Mouse (Mus musculus): Measurements from ENCODE around the gene Itga1. TPM values are rescaled to one million over a fixed set of nuclear protein-coding genes. Genes with fewer than 3 reads are reported as not detected.

Itga1 gene
- polyA plus RNA-seq, 1 experiment from 2014 or later, result 32.2 TPM

GRCm38 (mm10) chr13:114924785-114925184, 177.0 kb downstream of the Itga1 start:
- Histone ChIP-seq H3K4me2 (replicated peaks; ENCODE audit: low read depth, low read length) (no peak overlapping the region), H3K27me3 (ENCODE audit: insufficient read depth, low read length) (no peaks in the 10 kb centered on the region), H3K9me3 (ENCODE audit: low read length) (no peaks in the 10 kb centered on the region), H3K27ac (ENCODE audit: low read length) (no peak overlapping the region), H3K9ac (replicated peaks; ENCODE audit: low read length) (no peak overlapping the region), H3K4me1 (ENCODE audit: insufficient read depth, low read length) (no peaks in the 10 kb centered on the region), H3K4me3 (ENCODE audit: low read length) (no peak overlapping the region), H3K36me3 (ENCODE audit: insufficient read depth, low read length) (no peaks in the 10 kb centered on the region)
- WGBS, result 54% methylated on average over 1 of the region's 1 CpGs
- no peak for ATAC-seq (ENCODE audit: low FRiP score, low TSS enrichment)

DNA sequence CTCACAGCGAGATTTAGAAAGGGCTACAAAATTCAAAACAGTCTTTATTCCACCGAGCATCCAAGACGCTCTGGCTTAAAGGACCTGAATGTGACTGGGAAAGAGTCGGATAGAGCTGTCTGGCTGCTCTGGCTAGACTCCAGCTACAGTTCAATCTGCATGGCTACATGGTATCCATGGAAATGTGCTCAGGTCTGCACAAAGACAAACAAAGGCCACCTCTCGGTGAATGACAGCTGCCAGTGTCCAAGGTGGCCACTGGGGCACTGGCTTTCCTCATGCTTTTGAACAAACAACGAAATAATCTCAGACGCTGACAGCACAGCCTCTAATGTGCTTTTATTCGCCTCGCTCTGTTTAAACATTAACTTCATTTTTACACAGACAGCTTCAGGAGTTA, 178.4 kb downstream of the Itga1 start:
- Histone ChIP-seq H3K4me2 (replicated peaks; ENCODE audit: low read depth, low read length) (no peak overlapping the region), H3K27ac (ENCODE audit: low read length) (no peak overlapping the region), H3K27me3 (ENCODE audit: insufficient read depth, low read length) (no peaks in the 10 kb centered on the region), H3K36me3 (ENCODE audit: insufficient read depth, low read length) (no peaks in the 10 kb centered on the region), H3K4me3 (ENCODE audit: low read length) (no peak overlapping the region), H3K9ac (replicated peaks; ENCODE audit: low read length) (no peak overlapping the region), H3K4me1 (ENCODE audit: insufficient read depth, low read length) (no peaks in the 10 kb centered on the region), H3K9me3 (ENCODE audit: low read length) (no peaks in the 10 kb centered on the region)
- WGBS, result 61% methylated on average over 9 of the region's 9 CpGs
- ATAC-seq (ENCODE audit: low FRiP score, low TSS enrichment), result peak; percentile 49; the same call in 1 of the 2 replicates

DNA sequence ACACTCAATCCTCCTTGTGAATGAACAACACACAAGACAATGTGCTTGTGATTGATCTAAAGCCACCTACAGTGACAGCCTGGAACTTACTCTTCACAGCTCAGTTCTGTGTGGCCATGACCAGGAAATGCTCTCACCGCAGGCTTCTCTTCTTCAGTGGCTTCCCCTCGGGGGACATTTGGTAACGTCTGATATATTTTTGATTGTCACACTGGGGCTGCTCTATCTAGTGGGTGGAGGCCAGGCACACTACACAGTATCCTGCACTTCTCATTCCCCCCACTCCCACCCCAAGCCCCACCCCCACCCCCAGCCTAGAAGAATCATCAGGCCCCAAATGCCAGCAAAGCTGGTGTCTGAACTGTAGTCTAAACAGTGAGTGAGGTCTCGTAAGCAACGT, 186.0 kb downstream of the Itga1 start:
- H3K9ac ChIP-seq (replicated peaks; ENCODE audit: low read length), result no peak overlapping the region
- WGBS, result 72% methylated on average over 5 of the region's 5 CpGs
- no peak overlapping the region for H3K27ac ChIP-seq (ENCODE audit: low read length)
- no peaks in the 10 kb centered on the region for H3K9me3 ChIP-seq (ENCODE audit: low read length)
- H3K4me3 ChIP-seq (ENCODE audit: low read length), result no peak overlapping the region
- H3K36me3 ChIP-seq (ENCODE audit: insufficient read depth, low read length), result no peaks in the 10 kb centered on the region
- H3K27me3 ChIP-seq (ENCODE audit: insufficient read depth, low read length), result no peaks in the 10 kb centered on the region
- no peak overlapping the region for H3K4me2 ChIP-seq (replicated peaks; ENCODE audit: low read depth, low read length)
- ATAC-seq (ENCODE audit: low FRiP score, low TSS enrichment), result no peak
- H3K4me1 ChIP-seq (ENCODE audit: insufficient read depth, low read length), result no peaks in the 10 kb centered on the region

- Histone ChIP-seq H3K4me2 (replicated peaks; ENCODE audit: low read depth, low read length) (no peak overlapping the region), H3K27me3 (ENCODE audit: insufficient read depth, low read length) (no peaks in the 10 kb centered on the region), H3K27ac (ENCODE audit: low read length) (no peak overlapping the region), H3K9ac (replicated peaks; ENCODE audit: low read length) (no peak overlapping the region), H3K4me1 (ENCODE audit: insufficient read depth, low read length) (no peaks in the 10 kb centered on the region), H3K9me3 (ENCODE audit: low read length) (no peaks in the 10 kb centered on the region), H3K4me3 (ENCODE audit: low read length) (no peak overlapping the region), H3K36me3 (ENCODE audit: insufficient read depth, low read length) (no peaks in the 10 kb centered on the region)
- 62% methylated on average over 4 of the region's 4 CpGs for WGBS
- no peak for ATAC-seq (ENCODE audit: low FRiP score, low TSS enrichment)
These were observed 186.8 kb downstream of the Itga1 start for GRCm38 (mm10) chr13:114914963-114915362.

DNA sequence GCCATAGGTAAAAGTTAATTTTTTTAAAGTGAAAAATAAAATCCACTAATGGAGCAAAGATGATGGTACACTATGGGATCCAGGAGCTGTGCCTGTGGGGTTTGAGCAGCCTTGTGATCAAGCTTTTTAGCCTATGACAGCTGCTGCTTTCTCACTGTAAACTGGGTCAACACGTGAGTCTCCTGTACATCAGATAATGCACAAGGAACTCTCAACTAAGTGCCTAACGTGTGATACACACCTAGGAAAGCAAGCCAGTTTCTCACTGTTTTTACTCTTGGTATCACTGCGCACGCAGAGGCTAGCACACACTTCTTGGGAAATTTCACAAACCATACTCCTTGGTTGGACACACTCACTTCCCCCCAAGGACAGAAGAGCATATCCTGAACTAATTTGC, 187.2 kb downstream of the Itga1 start:
- Histone ChIP-seq H3K27me3 (ENCODE audit: insufficient read depth, low read length) (no peaks in the 10 kb centered on the region), H3K36me3 (ENCODE audit: insufficient read depth, low read length) (no peaks in the 10 kb centered on the region), H3K4me3 (ENCODE audit: low read length) (no peak overlapping the region), H3K4me1 (ENCODE audit: insufficient read depth, low read length) (no peaks in the 10 kb centered on the region), H3K27ac (ENCODE audit: low read length) (no peak overlapping the region), H3K4me2 (replicated peaks; ENCODE audit: low read depth, low read length) (no peak overlapping the region), H3K9ac (replicated peaks; ENCODE audit: low read length) (no peak overlapping the region), H3K9me3 (ENCODE audit: low read length) (no peaks in the 10 kb centered on the region)
- WGBS, result 80% methylated on average over 4 of the region's 4 CpGs
- no peak for ATAC-seq (ENCODE audit: low FRiP score, low TSS enrichment)

- H3K9me3 ChIP-seq (ENCODE audit: low read length), result no peaks in the 10 kb centered on the region
- no peak overlapping the region for H3K4me2 ChIP-seq (replicated peaks; ENCODE audit: low read depth, low read length)
- 84% methylated on average over 9 of the region's 9 CpGs for WGBS
- no peaks in the 10 kb centered on the region for H3K27me3 ChIP-seq (ENCODE audit: insufficient read depth, low read length)
- no peak for ATAC-seq (ENCODE audit: low FRiP score, low TSS enrichment)
- no peak overlapping the region for H3K4me3 ChIP-seq (ENCODE audit: low read length)
- H3K27ac ChIP-seq (ENCODE audit: low read length), result no peak overlapping the region
- H3K36me3 ChIP-seq (ENCODE audit: insufficient read depth, low read length), result no peaks in the 10 kb centered on the region
- H3K4me1 ChIP-seq (ENCODE audit: insufficient read depth, low read length), result no peaks in the 10 kb centered on the region
- no peak overlapping the region for H3K9ac ChIP-seq (replicated peaks; ENCODE audit: low read length)
These were observed 191.1 kb downstream of the Itga1 start for GRCm38 (mm10) chr13:114910629-114911028.

DNA sequence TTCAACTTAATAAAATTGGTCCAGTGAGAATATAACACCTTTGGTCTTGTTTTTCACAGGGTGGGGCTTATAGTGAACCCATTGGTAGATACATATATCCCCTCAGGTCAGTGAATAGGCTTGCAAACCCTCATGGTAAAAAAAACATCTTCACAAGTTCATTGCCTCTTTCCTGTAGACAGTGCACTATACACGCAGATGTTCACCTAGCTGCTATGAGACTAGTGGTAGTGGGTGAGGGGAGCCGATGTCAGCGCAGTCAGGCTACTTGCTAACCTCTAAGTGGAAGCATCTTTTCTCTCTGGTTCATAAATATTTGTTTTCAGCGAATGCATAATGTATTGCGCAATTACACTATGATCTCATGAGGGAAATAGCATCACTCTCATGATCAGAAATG, 192.2 kb downstream of the Itga1 start:
- no peak for ATAC-seq (ENCODE audit: low FRiP score, low TSS enrichment)
- Histone ChIP-seq H3K27me3 (ENCODE audit: insufficient read depth, low read length) (no peaks in the 10 kb centered on the region), H3K4me2 (replicated peaks; ENCODE audit: low read depth, low read length) (no peak overlapping the region), H3K27ac (ENCODE audit: low read length) (no peak overlapping the region), H3K36me3 (ENCODE audit: insufficient read depth, low read length) (no peaks in the 10 kb centered on the region), H3K9ac (replicated peaks; ENCODE audit: low read length) (no peak overlapping the region), H3K4me3 (ENCODE audit: low read length) (no peak overlapping the region), H3K9me3 (ENCODE audit: low read length) (no peaks in the 10 kb centered on the region), H3K4me1 (ENCODE audit: insufficient read depth, low read length) (no peaks in the 10 kb centered on the region)
- 91% methylated on average over 5 of the region's 5 CpGs for WGBS

DNA sequence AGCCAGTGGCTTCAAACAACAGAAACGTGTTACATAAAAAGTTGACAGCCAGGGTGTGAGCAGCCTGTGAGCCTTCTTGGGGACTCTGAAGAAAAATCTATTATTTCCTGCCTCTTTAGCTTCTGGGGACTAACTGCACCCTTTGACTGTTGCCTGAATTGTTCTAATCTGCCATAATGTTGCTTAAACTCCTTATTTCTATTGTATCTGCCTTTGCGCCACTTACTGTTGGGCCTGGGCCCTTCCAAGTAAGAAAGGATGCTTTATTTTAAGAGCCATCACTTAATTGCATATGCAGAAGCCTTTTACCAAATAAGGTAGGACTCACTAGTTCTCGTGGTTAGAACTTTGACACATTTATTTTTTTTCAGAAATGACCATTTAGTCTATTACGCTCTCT, 193.9 kb downstream of the Itga1 start:
- Histone ChIP-seq H3K27me3 (ENCODE audit: insufficient read depth, low read length) (no peaks in the 10 kb centered on the region), H3K4me2 (replicated peaks; ENCODE audit: low read depth, low read length) (no peak overlapping the region), H3K4me1 (ENCODE audit: insufficient read depth, low read length) (no peaks in the 10 kb centered on the region), H3K4me3 (ENCODE audit: low read length) (no peak overlapping the region), H3K36me3 (ENCODE audit: insufficient read depth, low read length) (no peaks in the 10 kb centered on the region), H3K9ac (replicated peaks; ENCODE audit: low read length) (no peak overlapping the region), H3K9me3 (ENCODE audit: low read length) (no peaks in the 10 kb centered on the region), H3K27ac (ENCODE audit: low read length) (no peak overlapping the region)
- 78% methylated on average over 4 of the region's 4 CpGs for WGBS
- no peak for ATAC-seq (ENCODE audit: low FRiP score, low TSS enrichment)

Other genes starting within 250 kb of the Itga1 start
- 2.2 and 2.4 TPM in 2 replicates for gene Itga2, start 169.9 kb downstream of the Itga1 start, polyA plus RNA-seq (2015; fragmentation: Nextera tagmentation; extraction: Ambion mirVana)
- 5.8 and 7.5 TPM in 2 replicates for gene Pelo, start 11.8 kb downstream of the Itga1 start, polyA plus RNA-seq (2015; fragmentation: Nextera tagmentation; extraction: Ambion mirVana)
- 6.7 and 8.8 TPM in 2 replicates for gene Gm49395, start within 50 bp of the Itga1 start, polyA plus RNA-seq (2015; fragmentation: Nextera tagmentation; extraction: Ambion mirVana)